Mouse (Mus musculus) cerebellum, adult 8-10 months (tissue): ENCODE measurements around the gene Prlr.

Source experiments
- DNase-seq: peaks from one replicate; pipeline ENCODE4 v3.0.0; 2022

Gene Prlr

DNA sequence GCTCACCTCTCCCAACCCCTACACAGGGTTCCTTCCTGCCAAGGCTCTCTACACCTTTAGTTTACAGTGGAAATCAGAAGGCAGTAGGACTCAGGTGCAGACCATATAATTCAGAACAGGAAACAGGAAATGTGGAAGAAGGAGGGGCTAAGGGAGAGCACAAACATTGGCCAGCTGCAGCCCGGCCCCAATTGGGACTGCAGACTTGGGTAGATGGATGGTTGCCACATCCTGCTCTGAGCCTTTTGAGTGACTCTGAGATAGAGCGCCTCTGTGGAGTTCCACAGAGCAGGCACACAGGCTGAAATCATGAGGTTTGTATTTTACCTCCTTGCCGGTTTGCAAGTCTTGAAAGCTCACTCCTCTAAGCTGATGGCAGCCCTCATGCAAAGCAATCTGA is 59.8 kb downstream of the Prlr start:
- no peak for DNase-seq

DNA sequence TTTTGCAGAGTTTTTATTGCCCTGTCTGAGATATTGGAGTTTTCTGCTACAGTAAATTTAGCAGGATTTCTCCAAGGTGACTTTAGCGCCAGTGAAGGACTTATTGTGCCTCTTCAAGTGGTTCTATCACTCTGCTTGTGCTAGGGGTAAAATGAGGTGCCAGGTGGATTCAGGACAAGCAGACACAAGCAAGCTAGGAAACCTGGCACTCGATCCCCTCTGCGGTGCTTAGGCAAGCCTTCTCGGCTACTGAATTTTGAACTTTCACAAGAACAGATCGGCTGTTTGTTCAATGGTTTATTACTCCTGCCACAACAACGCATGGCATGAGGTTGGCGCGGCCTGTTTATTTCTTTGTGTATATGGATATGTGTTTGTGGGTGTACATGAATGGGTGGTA is 61.4 kb downstream of the Prlr start:
- no peak for DNase-seq

DNA sequence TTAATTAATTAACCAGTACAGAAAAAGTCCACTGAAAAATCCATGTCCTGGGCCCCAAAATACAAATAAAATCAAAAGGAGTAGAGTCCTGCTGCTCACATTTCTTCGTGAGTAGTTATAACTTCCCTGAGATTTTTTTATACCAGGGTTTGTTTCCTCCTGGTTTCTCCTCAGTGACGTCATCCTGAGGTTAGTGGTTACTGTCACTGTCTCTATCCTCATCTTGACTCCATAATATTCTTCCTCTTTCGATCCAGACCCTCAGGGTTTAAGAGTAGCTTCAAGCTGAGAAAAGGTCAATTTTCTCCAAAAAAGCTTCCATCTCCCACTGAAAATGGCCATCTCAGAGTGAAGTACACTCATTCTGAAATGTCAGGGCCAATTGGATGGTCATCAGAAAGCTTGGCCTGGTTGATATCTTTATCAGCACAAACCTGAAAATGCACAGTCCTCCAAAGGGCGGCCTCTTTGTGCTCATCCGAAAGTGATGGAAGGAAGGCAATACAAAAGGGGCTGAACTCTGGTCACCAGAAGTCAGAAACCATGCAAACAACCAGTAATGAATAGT is 63.3 kb downstream of the Prlr start:
- no peak for DNase-seq

DNA sequence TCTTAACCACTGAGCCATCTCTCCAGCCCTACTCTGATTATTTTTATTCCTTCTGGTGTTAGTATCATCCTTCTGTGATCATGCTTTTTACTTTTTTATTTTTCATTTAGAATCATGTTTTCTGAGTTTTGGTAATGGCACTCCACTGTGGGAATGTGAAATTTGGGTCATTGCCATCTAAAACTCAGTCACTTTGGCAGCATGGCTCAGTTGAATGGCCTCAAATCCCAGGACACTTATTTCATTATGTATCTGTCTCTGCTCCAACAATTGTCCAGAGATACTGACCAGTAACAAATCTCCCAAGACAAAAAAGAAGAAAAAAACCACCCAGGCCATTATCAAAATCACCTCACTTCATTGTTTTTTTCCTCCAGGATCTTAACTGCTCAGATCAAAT is 65.2 kb downstream of the Prlr start:
- DNase-seq, result no peak

DNA sequence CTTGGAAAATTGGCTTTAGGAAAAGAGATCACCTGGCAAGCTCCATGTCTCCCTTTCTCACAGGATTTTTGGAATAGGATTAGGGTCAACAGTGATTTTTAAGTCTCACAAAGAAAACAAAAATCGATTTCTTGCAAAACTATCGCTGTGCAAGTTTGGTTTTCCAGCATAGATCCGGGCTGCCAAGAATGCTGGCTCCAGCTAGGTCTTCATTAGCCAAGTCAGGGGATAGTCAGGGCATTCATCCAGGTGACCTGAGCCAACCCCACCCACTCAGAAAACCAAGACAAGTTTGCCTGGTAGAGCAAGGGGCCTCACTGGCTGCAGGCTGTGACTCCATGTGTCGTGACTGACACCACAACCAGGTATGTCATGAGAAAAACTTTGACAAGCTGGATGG is 72.2 kb downstream of the Prlr start:
- no peak for DNase-seq

DNA sequence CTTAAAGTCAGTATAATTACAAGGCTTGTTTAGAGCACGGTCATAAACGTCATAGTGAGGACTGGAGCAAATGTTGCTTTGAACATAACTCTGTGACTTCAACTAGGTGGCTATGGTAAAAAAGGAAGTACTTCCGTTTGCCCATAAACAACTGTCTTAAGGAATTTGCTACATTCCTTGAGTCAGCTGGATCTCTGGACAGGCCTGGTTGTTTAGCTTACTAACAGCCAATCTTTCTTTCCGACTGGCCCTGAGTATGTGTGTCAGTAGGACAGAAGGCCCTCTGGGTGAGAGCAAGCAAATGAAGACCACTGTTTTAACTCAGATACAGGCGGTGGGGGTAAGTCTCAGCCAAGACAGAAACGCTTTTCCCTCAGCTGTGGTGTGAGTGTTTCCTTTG is 73.7 kb downstream of the Prlr start:
- no peak for DNase-seq

DNA sequence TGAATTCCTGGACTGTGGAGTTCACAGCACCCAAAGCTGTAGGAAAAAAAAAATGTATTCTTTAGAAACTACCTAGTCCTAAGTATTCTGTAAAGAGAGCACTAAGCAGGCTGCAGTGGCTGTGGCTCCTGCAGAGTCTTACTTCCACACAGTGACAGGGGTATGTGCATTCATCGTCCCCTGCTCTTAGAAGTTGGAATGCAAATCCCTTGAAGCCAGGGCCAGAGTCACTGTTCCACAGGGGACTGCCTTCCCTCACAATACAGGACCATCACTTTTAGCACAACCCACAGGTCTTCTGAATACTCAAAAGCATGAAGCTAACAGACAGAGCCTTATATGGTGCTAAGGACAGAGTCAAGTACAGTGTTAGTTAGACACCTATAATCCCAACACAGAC is 75.5 kb downstream of the Prlr start:
- no peak for DNase-seq

DNA sequence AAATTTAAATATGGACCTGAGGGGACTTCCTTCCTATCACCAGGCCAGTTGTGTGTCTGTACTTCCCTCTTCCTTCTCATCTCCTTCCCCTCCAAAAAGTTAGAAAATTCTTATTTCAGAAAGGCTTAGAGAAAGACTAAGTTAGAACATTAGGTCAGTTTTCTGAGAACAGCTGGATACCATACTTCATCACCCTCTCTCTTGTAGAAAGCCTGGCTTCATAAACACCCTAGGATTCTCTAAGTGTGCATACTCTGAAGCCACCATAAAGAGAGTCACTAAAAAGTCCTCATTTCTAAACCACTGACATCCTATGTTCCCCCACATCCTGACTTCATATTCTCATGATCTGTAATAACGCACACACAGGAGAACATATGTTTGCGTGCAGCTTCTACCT is 85.2 kb downstream of the Prlr start:
- DNase-seq, result no peak

DNA sequence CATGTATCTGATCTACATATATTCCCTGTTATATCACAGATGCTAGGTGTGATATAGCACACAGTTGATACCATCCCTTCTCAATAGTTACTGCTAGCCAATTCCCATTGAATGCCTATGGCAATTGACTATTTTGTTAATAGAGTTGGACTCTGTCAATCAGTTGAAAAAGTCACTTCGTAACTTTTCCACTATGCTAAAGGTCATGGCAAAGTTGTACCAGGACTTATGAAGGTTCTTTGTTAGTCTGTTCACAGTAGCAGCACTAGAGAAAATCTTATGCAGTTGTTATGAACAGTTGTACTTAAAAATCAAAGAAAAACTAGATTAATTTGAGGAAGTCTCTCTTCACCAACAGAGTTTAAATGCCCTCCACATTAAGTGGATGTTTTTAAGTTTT is 85.6 kb downstream of the Prlr start:
- no peak for DNase-seq

DNA sequence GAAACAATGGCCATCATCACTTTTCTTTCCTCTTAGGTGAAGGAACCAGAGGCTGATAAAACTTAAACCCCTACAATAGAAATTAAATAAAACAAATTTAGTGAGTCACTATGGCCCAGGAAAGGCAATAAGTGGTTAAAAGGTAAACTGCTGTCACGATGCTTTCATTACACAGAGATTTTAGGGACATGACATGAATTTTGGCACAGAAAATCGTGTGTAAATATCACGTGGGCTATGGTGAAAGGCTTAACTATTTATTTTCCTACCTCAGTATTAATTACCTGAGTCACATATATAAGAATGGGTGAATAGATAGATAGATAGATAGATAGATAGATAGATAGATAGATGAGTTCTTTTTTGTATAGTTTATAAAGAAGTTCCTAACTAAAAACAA is 86.4 kb downstream of the Prlr start:
- no peak for DNase-seq

DNA sequence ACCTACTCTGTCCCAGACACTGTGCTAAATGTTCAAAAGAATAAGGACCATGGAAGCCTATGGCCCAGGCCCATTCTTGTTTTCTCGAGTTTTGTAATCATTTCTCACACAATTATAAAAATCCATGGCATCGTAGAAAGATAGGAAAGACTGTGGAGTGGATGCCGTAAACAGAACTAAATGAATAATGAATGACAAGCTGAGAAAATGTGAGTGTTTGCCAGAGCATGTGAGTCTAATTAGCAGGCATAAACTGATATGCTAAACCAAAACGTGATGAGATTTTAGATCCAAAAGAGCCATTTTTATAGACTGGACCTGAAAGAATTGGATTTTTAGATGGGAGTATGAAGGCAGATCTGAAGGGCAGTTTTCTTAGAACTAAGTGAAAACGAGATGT is 87.8 kb downstream of the Prlr start:
- no peak for DNase-seq

DNA sequence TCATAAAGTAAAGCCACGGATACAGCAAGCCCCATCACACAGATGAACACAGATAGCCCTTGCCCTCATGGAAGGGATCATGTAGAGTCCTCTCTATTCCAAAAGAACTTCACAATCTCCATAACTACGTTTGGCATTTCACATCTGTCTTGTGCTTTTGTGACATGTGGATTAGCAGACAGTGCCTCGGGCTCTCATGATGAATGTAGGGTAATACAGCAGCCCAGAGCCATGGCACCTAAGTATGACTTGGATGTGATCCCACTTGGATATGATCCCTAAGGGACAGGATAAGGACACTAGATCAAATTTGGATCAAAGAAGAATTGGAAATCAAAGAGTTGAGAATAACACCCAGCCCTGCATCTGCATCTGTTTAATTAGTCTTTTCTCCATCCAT is 90.2 kb downstream of the Prlr start:
- no peak for DNase-seq

DNA sequence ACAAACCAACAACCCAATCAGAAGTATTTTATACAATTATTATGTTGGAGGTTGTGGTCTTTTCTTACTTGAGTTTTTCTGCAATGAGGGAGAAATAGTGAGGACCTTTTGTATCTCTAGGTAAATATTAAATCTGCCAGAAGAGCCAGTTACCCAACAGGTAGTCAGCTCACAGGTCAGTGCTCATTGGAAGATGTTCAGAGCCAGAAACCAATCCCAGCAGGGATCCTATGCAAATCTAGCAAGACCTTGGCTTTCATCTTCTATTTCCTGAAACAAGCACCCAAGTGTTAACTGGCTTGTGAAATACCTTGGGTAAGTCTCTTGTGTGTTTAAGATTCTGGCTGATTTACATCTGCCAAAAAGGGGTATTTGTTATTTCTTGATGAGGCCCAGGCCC is 99.3 kb downstream of the Prlr start:
- DNase-seq, result no peak

DNA sequence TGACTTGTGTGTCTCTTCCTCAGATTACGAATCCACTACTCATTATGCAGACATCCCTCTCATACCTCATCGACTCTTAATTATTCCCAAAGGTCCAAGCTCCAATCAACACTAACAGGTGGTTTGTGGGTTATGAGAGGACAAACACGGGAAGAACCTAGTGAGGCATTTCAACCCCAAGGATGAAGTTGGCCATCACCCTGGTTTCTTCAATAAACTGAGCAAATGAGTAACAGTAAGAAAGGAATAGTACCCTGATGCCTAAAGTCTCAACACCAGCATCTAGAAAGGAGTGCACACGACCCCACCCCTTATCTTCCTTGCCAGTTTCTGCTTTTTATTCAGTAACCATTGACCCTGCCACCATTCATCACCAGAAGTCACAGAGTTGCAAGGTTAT is 100.4 kb downstream of the Prlr start:
- no peak for DNase-seq

DNA sequence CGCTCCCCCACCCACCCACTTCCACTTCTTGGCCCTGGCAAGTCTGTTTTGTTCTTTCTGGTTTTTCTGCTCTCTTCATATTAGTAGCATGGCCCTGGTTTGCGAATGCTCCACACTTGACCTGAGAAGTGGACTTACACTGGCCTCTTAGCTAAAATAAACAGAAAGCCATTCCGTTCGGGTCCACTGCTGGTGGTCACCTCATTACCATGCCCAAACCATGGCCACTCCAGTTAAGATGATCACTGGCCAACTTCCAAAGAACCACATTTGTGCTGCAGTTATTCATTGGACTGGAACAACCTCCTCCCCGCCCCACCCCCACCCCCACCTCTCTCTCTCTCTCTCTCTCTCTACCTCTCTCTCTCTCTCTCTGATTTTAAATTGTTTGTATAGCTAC is 104.5 kb downstream of the Prlr start:
- no peak for DNase-seq

DNA sequence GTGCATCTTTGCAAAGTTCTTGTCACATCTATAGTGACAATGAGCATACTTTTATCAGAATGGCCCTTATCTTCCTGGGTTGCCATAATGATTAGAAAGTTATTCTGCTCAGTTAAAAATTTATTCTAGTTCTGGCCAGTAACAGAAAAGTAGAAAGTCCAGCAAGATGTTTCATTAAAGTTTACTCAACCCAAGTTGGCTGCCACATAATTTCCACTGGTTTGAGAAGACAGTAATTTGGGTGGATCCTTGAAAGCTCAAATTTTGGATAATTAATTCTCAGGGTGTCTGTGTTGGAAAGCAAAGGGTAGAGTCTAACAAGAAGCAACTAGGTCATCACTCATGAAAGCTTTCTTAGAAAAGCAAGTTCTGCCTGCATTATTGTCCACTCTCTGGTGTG is 106.6 kb downstream of the Prlr start:
- DNase-seq, result no peak

DNA sequence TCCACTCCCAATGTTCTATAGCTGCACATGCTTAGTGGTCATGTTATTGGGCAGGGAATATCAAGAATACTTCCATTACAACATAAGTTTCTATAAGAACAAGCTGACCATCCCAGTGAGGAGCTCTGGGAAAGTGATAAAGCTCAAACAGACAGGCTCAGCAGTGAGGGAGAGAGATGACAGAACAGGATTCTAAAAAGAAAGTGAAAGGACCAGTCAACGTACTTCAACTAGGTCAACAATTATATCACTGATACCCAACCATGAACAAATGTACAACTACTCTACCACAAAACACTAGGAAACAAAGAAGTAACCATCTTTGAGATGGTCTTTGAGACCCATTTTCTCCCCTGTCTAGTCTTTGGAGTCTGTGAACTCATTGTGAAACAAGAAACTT is 119.5 kb downstream of the Prlr start:
- no peak for DNase-seq

DNA sequence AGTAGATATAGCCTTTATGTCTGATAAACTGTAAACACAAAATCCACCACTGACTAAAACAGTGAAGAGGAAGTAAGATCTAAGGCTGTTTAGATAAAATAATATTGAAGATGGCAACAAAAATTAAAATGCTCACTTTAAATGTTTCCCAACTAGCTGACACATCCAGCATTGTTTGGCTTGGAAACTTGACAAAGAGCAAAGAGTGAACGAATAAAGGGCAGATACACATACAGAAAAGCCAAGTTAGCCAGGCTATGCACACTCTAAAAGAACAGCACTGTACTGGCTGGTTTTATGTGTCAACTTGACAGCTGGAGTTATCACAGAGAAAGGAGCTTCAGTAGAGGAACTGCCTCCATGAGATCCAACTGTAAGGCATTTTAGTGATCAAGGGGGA is 121.0 kb downstream of the Prlr start:
- DNase-seq, result no peak

DNA sequence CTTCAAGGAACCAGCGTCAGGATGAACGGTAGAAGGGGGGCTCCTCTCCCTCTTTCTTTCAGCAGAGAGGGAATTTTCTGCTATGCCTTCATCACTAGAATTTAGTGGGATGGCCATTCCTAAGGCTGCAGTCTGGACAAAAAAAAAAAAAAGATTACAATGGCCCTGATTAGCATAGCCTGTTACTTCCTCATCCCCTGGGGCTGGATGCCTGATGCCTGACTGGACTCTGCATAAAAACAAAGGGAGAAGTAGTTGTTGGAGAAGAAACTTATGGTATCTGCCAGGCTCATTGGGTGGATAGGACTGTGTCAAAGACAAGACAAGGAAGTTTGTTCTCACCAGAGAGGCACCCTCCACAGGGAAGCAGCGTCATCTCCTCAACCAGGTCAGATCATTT is 122.4 kb downstream of the Prlr start:
- no peak for DNase-seq

DNA sequence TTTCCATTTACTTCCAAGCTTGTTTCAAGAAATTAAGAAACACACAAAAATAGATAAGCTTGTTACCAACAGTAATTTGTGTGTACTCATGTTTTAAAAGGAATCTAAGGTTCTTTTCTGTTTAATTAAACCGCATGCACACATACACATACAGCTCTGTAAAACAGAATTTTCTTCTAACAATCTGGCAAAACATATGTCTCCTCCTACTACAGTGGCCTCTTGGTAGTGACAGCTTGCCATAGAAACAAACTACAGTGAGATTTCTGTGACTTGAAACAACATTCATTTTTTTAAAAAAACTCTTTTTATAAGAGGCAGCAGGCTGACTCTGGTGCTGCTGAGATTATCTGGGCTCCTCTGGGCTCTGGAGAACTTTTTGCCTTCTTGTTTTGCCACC is 129.4 kb downstream of the Prlr start:
- no peak for DNase-seq

DNA sequence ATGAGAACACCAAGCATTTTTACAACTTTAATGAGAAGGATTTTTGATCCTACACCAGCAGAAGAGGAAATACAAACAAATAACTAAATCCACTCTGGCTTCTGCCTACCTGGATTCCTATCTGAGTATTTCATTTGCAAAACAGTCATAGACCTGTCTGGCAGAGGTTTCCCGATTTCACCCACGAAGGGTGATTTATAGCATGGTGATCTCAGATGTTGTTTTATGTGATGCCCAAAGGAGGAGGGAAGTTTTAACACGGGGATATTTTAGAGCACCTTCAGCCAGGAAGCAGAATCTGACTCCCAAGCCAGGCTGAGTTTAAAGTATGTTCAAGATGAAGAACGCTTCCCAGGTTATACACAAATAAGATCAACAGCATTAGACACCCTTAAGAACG is 134.8 kb downstream of the Prlr start:
- no peak for DNase-seq

DNA sequence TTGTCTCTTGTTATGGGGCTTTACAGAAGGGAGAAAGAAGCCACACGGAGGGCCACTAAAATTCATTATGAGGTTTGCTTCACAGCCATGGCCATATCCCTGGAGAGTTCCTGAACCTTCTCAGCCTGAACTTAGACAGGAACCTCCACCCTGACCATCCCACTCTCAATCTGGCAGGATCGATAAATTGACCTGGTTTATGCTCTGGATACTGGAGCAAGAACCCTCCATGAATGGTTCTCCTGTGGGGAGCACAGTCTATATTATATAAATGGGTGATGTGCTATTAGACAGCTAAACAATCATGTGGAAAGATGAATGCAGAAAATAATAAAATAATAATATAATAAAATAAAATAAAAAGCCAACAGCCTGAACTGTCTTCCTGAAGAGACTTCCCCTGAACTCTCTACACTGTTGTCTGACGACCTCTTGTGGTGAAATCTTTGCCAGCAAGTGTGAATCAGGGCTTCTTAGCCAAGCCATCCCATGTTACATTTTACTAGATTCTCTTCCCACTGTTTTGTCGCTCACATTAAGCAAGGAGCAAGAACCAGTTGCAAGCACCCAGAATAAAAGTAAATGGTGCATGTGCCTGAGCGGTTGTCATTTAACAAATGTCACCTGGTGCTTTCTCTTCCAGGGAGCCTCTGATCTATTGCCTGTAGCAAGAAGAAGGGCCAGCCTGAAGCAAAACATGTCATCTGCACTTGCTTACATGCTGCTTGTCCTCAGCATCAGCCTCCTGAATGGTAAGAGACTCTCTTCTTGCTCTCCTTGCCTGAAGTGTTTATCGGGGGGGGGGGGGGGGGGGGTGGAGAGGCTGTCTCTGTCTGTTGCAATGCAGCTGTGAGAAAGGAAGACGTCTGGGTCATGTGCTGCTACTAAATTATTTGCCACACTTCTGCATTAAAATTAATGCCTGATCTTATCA is 136.8 kb downstream of the Prlr start:
- no peak for DNase-seq

DNA sequence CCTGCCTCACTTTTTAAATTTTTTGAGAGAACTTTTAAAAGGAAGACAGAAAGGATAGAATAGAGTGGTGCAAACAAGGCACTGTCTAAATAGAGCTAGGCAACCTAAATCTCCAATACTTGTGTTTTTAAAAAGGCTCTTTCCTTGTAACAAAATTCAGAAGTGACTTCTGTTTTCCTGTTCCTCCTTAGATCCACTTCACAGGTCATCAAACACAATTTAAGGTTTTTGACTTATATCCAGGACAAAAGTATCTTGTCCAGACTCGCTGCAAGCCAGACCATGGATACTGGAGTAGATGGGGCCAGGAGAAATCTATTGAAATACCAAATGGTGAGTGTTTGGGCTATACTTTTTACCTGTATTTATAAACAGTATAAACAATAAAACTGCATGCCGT is 148.0 kb downstream of the Prlr start, which contains the start of gene Gm21973:
Gene Gm21973 (plus strand): TSS at position 301 of the 400 bp plus-strand sequence.
- no peak for DNase-seq

DNA sequence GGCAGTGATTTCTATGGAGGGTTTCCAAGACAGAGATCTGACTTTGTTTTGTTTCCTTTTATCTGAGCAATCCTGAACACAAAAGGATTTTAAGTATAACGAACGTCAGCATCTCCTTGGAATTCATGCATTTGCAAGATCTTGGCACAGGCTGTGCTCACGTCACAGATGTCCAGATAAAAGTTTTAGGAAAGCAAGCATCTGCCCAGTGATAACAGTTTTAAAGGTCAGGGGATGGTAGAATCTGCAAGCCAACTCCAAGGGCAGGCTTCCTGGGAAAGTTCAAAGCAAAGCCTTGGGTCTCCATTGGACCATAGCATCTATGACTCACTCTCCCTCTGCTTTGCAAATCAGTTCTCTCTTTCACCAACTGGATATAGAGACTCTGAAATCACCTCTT is 153.6 kb downstream of the Prlr start:
- DNase-seq, result no peak

DNA sequence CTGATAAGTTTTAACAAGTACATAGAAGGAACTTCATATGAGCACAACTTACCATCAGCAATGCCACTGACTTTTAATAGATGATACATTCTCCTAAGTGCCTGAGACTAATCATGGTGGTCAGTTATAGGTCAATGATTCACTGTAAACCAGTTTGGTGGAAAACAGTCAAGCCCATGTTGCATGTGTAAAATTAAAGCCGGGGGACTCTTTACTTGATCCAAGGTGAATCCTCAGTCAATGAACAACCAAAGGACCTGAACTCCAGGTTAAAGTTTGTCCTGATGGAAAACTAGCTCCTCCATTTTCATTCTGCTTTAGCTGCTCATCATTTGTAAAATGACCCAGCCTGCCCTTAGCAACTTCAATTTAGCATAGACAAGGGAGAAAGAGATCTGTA is 155.5 kb downstream of the Prlr start:
- DNase-seq, result no peak
